Mouse (Mus musculus) hindbrain, embryonic 11.5 days (tissue): ENCODE results near the gene Gnaz. TPM values are rescaled to one million over a fixed set of nuclear protein-coding genes. Genes with fewer than 3 reads are reported as not detected.

Experiments used
- ATAC-seq: fragments of 200-750 bp; cut with Nextera tagmentation; 2 replicates; pipeline ENCODE4 v1.8.0; 2017; ENCODE audit warnings: mild to moderate bottlenecking, moderate TSS enrichment, moderate library complexity; ENCODE audit not compliant: low FRiP score
- DNase-seq: peaks from one replicate; pipeline ENCODE4 v3.0.0-alpha.2; 2015; ENCODE audit warnings: low spot score
- H3K27ac ChIP-seq: fragments of 300-500 bp; sonication (generic); 2 replicates; pipeline ENCODE4 v1.5.1; 2014; ENCODE audit warnings: mild to moderate bottlenecking, low read depth, low read length
- H3K27me3 ChIP-seq: fragments of 300-500 bp; sonication (generic); 2 replicates; pipeline ENCODE4 v1.6.1; 2014; ENCODE audit warnings: mild to moderate bottlenecking, low read length, moderate library complexity, mixed read lengths; ENCODE audit not compliant: control insufficient read depth, insufficient read depth
- H3K36me3 ChIP-seq: fragments of 300-500 bp; sonication (generic); 2 replicates; pipeline ENCODE4 v1.6.1; 2014; ENCODE audit warnings: mild to moderate bottlenecking, low read length, moderate library complexity, mixed read lengths; ENCODE audit not compliant: control insufficient read depth, insufficient read depth
- H3K4me1 ChIP-seq: fragments of 300-500 bp; sonication (generic); replicated peaks from 2 replicates; pipeline ENCODE4 v1.6.1; 2014; ENCODE audit warnings: low read length, mixed read lengths; ENCODE audit not compliant: control insufficient read depth, insufficient read depth
- H3K4me2 ChIP-seq: fragments of 300-500 bp; sonication (generic); replicated peaks from 2 replicates; pipeline ENCODE4 v1.6.1; 2014; ENCODE audit warnings: mild to moderate bottlenecking, low read depth, low read length
- H3K4me3 ChIP-seq: fragments of 300-500 bp; sonication (generic); 2 replicates; pipeline ENCODE4 v1.5.1; 2014; ENCODE audit warnings: low read depth, low read length
- H3K9ac ChIP-seq: fragments of 300-500 bp; sonication (generic); 2 replicates; pipeline ENCODE4 v1.6.1; 2014; ENCODE audit warnings: low read depth, low read length
- H3K9me3 ChIP-seq: fragments of 300-500 bp; sonication (generic); 2 replicates; pipeline ENCODE4 v1.6.1; 2016; ENCODE audit warnings: low read length; ENCODE audit not compliant: control insufficient read depth
- WGBS: fragments of 180-500 bp; shearing (Covaris S2); extraction: QIAGEN DNeasy Blood & Tissue Kit; methylation state at CpG from one replicate; pipeline ENCODE4 v1.1.7; 2014; 5-methylcytosine and 5-hydroxymethylcytosine counted together
- polyA plus RNA-seq: library from polyadenylated mRNA; unstranded; fragments of >200 nt; fragmentation: Nextera tagmentation; extraction: Ambion mirVana; gene quantifications from 2 replicates; pipeline ENCODE4 v1.2.1, GENCODE M21; 2014

The Gnaz gene
- polyA plus RNA-seq, 1 experiment from 2014 or later: 14.0 TPM

- no peak overlapping the region for H3K9ac ChIP-seq
Observed at GRCm38 (mm10) chr10:75006889-75007662, 40.1 kb downstream of the Gnaz start.

GRCm38 (mm10) chr10:75010704-75011103 lies 43.7 kb downstream of the Gnaz start:
- no peak for ATAC-seq
- 95% methylated on average over 15 of the region's 15 CpGs for WGBS
- no peak overlapping the region for H3K4me3 ChIP-seq
- H3K4me1 ChIP-seq: no peaks in the 10 kb centered on the region; the same call in 1 of the 2 replicates
- H3K27ac ChIP-seq: no peak overlapping the region
- no peak overlapping the region for H3K4me2 ChIP-seq
- H3K9ac ChIP-seq: no peak overlapping the region
- H3K36me3 ChIP-seq: no peaks in the 10 kb centered on the region
- no peaks in the 10 kb centered on the region for H3K9me3 ChIP-seq
- no peak for DNase-seq
- no peaks in the 10 kb centered on the region for H3K27me3 ChIP-seq

More at GRCm38 (mm10) chr10:75006889-75007662, 40.1 kb downstream of the Gnaz start:
- no peak overlapping the region for H3K4me3 ChIP-seq
- H3K27ac ChIP-seq: no peak overlapping the region
- ATAC-seq: 0 out of 2 replicates have a peak, but pooled peaks have one; percentile 28
- no peaks in the 10 kb centered on the region; the same call in 1 of the 2 replicates for H3K4me1 ChIP-seq
- 57% methylated on average over 8 of the region's 8 CpGs for WGBS
- H3K36me3 ChIP-seq: no peaks in the 10 kb centered on the region
- H3K27me3 ChIP-seq: no peaks in the 10 kb centered on the region
- H3K9me3 ChIP-seq: no peaks in the 10 kb centered on the region
- no peak for DNase-seq
- no peak overlapping the region for H3K4me2 ChIP-seq

- no peak overlapping the region for H3K4me2 ChIP-seq
- no peaks in the 10 kb centered on the region for H3K27me3 ChIP-seq
- DNase-seq: no peak
- H3K36me3 ChIP-seq: no peaks in the 10 kb centered on the region
- H3K9me3 ChIP-seq: no peaks in the 10 kb centered on the region
- no peaks in the 10 kb centered on the region for H3K4me1 ChIP-seq
- no peak overlapping the region for H3K4me3 ChIP-seq
- peak; percentile 15; the same call in 1 of the 2 replicates for ATAC-seq
- H3K27ac ChIP-seq: no peak overlapping the region
- WGBS: 64% methylated on average over 14 of the region's 14 CpGs
- H3K9ac ChIP-seq: no peak overlapping the region
Observed at GRCm38 (mm10) chr10:75015465-75015864, 48.5 kb downstream of the Gnaz start.

GRCm38 (mm10) chr10:75016481-75016880 lies 49.5 kb downstream of the Gnaz start:
- Histone ChIP-seq H3K27me3 (no peaks in the 10 kb centered on the region), H3K9ac (no peak overlapping the region), H3K9me3 (no peaks in the 10 kb centered on the region), H3K36me3 (no peaks in the 10 kb centered on the region), H3K4me2 (no peak overlapping the region), H3K4me3 (no peak overlapping the region), H3K27ac (no peak overlapping the region), H3K4me1 (no peaks in the 10 kb centered on the region)
- ATAC-seq: no peak
- no peak for DNase-seq
- WGBS: 86% methylated on average over 4 of the region's 4 CpGs

GRCm38 (mm10) chr10:75020271-75020670 lies 53.3 kb downstream of the Gnaz start:
- H3K36me3 ChIP-seq: no peaks in the 10 kb centered on the region
- no peaks in the 10 kb centered on the region for H3K4me1 ChIP-seq
- no peak overlapping the region for H3K27ac ChIP-seq
- no peak overlapping the region for H3K4me3 ChIP-seq
- H3K4me2 ChIP-seq: no peak overlapping the region
- H3K9ac ChIP-seq: no peak overlapping the region
- ATAC-seq: no peak
- WGBS: 58% methylated on average over 2 of the region's 2 CpGs
- DNase-seq: no peak
- H3K9me3 ChIP-seq: no peaks in the 10 kb centered on the region
- H3K27me3 ChIP-seq: no peaks in the 10 kb centered on the region

GRCm38 (mm10) chr10:75021138-75021537 lies 54.2 kb downstream of the Gnaz start:
- 19% methylated on average over 6 of the region's 6 CpGs for WGBS
- no peak overlapping the region for H3K27ac ChIP-seq
- H3K27me3 ChIP-seq: no peaks in the 10 kb centered on the region
- ATAC-seq (peak; percentile 54; the same call in 1 of the 2 replicates), DNase-seq (peak; percentile 86)
- H3K4me3 ChIP-seq: no peak overlapping the region
- no peaks in the 10 kb centered on the region for H3K9me3 ChIP-seq
- H3K4me1 ChIP-seq: no peaks in the 10 kb centered on the region
- H3K4me2 ChIP-seq: no peak overlapping the region
- no peaks in the 10 kb centered on the region for H3K36me3 ChIP-seq
- H3K9ac ChIP-seq: no peak overlapping the region

- no peaks in the 10 kb centered on the region for H3K36me3 ChIP-seq
- no peak for DNase-seq
- no peak overlapping the region for H3K27ac ChIP-seq
- no peak for ATAC-seq
- no peak overlapping the region for H3K4me2 ChIP-seq
- H3K9me3 ChIP-seq: no peaks in the 10 kb centered on the region
- no peaks in the 10 kb centered on the region for H3K4me1 ChIP-seq
- 66% methylated on average over 8 of the region's 8 CpGs for WGBS
- no peak overlapping the region for H3K9ac ChIP-seq
- no peaks in the 10 kb centered on the region for H3K27me3 ChIP-seq
- no peak overlapping the region for H3K4me3 ChIP-seq
Observed at GRCm38 (mm10) chr10:75026491-75026890, 59.5 kb downstream of the Gnaz start.

- ATAC-seq (no peak), DNase-seq (no peak)
- no peak overlapping the region for H3K4me2 ChIP-seq
- H3K27ac ChIP-seq: no peak overlapping the region
- no peak overlapping the region for H3K9ac ChIP-seq
- H3K4me3 ChIP-seq: no peak overlapping the region
- WGBS: 86% methylated on average over 8 of the region's 8 CpGs
- no peaks in the 10 kb centered on the region for H3K36me3 ChIP-seq
- no peaks in the 10 kb centered on the region for H3K9me3 ChIP-seq
- H3K4me1 ChIP-seq: no peaks in the 10 kb centered on the region
- no peaks in the 10 kb centered on the region for H3K27me3 ChIP-seq
Observed at GRCm38 (mm10) chr10:75028743-75029142, 61.8 kb downstream of the Gnaz start.

- DNase-seq (no peak), ATAC-seq (no peak)
- 96% methylated on average over 3 of the region's 3 CpGs for WGBS
- no peak overlapping the region for H3K4me3 ChIP-seq
- H3K27ac ChIP-seq: no peak overlapping the region
- H3K27me3 ChIP-seq: no peaks in the 10 kb centered on the region
- no peaks in the 10 kb centered on the region for H3K9me3 ChIP-seq
- H3K4me1 ChIP-seq: no peaks in the 10 kb centered on the region
- no peak overlapping the region for H3K4me2 ChIP-seq
- H3K36me3 ChIP-seq: no peaks in the 10 kb centered on the region
- H3K9ac ChIP-seq: no peak overlapping the region
Observed at GRCm38 (mm10) chr10:75029677-75030076, 62.7 kb downstream of the Gnaz start.
